Mouse (Mus musculus) gastrocnemius, adult 18-20 months (tissue): ENCODE measurements around the gene Cpt2. TPM values are rescaled to one million over a fixed set of nuclear protein-coding genes. Genes with fewer than 3 reads are reported as not detected.

Experiments used
- DNase-seq: peaks from one replicate; pipeline ENCODE4 v3.0.0; 2021; ENCODE audit warnings: low spot score
- total RNA-seq, 2 experiments: library from RNA; stranded (reverse); gene quantifications; 2 replicates each; pipeline ENCODE4 v1.2.3; 2021

Gene Cpt2
- total RNA-seq, 2 experiments from 2014 or later = 64.3 to 67.2 TPM

DNA sequence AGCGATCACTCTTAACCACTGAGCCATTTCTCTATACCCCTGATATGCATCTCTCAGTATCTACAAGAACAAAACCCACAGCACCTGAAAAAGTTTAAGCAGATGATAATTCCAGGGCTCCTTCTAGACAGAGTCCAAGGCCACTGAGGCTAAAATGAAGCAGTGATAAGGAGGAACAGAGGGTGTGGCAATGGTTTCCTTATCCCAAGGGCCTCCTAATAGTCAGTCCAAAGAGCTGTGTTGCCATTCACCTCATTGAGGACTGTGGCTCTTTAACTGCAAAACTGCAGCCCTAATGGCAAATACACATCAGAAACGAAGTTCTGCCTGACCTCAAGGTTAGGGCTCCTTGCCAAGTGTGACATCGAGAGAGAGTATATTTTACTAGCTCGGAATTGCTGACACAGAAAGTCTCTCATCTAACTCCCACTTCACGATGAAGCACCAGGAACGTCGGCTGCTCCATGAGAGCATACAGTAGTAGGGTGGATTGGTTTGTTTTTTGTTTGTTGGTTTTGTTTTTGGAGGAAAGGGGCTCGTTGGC is 2.2 kb downstream of the Cpt2 start:
- peak; percentile 35 for DNase-seq

DNA sequence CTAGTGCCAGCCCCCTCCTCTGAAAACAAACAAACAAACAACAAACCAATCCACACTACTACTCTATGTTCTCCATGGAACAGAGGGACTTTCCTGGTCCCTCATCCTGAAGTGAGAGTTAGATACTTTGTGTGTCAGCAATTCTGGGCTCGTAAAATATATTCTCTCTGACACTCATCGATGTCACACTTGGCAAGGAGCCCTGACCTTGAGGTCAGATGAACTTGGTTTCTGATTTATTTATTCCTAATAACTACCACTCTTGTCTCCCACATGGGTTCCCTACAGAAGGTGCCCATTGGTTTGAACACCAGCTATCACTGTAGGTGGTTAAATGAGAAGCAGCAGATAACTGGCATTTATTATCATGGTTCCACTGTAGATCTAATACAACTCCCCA is 3.1 kb downstream of the Cpt2 start:
- no peak for DNase-seq

DNA sequence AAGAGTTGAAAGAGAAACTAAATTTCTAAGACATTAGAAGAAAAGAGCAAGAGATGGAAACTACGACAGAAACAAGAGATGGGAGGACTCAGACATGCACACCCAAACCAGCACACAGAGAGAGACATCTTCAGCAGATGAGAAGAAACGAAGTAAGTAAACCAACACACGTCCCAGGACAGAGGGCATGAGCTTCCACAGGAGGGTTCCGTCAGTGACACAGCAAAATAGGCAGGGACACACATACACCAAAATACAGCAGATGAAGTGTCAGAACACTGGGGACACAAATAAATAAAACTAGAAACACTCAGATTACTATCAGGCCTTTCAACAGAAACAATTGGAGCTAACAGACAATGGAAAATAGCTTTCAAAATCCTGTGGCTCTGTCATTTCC is 13.4 kb downstream of the Cpt2 start:
- no peak for DNase-seq

DNA sequence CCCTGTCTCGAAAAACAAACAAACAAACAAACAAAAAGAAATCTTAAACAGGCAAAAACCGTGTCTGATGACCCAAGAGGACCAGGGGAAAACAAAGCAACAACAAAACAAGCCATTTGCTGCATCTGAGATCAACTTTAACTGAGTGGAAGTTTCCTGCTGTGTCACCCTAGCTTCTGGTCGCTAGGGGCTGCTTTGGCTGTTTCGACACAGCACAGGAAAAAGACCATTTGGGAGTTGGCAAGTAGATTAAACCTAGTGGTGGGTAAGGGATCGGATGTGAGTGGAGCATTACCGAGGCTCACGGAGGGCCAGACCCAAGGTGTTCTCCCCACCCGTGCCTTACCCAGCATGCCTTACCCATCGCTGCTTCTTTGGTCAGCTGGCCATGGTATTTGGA is 16.8 kb downstream of the Cpt2 start:
- no peak for DNase-seq

DNA sequence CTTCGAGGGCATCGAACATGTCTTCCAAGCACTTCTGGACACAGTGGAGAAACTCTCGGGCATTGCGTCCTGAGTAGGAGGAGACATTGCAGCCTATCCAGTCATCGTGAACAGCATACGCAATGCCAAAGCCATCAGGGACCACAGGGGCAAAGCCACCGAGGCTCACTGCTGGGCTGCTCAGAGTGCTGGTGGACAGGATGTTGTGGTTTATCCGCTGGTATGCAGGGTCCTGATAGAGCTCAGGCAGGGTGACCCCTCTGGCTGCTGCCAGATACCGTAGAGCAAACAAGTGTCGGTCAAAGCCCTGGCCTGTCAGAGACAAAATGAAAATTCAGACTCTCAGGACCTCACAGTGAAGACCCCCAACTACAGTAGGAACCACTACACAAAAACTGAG is 19.2 kb downstream of the Cpt2 start:
- DNase-seq = no peak

DNA sequence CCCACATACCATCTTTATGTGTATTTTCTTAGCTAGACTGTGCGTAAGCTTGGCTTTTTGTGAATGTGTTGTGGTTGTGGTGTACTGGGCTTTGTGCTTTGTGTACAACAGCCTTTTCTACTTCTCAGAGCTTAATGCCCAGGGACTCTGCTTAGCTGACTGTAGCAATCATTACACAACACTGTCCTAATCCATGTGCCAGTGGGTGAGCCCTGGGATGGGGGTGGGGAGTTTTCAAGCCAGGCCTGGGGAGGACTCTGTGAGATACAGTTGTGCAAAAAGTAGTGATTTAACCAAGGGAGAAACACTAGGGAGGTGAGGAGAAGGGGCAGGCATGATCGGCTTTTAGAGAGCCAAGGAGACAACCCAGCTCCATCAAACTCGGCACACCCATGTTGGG is 23.2 kb downstream of the Cpt2 start:
- no peak for DNase-seq

DNA sequence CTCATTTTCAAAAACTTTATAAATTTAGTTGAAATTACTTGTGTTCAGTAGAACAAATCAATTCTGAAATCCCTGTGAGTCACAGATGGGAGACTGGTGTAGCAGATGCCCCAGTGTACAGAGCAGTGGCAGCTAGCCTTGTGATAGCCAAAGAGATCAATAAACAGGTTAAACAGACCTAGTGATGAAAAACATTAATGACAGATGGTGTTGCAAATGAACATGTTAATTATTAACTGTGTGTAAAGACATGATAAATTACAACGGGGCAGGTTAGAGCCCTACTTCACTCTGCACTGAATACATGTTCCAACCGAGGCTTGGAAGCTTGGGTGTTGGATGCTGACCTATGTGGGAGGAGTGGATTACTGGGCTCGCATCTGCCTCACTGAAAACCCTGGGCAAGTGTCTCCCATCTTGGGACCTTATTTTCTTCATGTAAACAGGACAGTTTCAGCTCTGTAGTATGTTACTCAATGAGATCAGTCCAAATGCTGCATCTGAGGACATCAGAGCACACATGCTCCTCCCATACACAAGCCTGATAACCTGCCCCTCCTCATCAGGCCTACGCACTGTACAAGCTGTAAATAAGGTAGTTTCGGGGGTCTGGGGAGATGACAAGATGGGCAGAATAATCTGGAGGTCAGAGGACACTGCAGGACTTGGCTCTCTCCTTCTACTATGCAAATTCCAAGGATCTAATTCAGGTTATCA is 24.0 kb downstream of the Cpt2 start:
- DNase-seq = no peak

DNA sequence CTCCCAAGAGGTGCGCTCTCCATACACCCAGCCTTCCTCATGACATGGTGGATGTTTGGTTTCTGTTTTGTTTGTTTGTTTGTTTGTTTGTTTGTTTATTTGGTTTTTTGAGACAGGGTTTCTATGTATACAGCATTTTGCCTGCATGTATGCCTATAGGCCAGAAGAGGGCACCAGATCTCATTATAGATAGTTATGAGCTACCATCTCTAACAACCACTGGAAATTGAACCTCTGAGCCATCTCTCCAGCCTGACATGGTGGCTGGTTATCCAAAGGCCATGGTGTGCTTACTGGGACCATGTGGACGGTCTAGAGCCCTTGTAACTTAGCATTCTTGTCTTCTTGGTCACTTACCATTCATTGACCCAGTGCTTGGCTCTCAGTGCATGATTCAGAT is 30.7 kb downstream of the Cpt2 start:
- DNase-seq = no peak

DNA sequence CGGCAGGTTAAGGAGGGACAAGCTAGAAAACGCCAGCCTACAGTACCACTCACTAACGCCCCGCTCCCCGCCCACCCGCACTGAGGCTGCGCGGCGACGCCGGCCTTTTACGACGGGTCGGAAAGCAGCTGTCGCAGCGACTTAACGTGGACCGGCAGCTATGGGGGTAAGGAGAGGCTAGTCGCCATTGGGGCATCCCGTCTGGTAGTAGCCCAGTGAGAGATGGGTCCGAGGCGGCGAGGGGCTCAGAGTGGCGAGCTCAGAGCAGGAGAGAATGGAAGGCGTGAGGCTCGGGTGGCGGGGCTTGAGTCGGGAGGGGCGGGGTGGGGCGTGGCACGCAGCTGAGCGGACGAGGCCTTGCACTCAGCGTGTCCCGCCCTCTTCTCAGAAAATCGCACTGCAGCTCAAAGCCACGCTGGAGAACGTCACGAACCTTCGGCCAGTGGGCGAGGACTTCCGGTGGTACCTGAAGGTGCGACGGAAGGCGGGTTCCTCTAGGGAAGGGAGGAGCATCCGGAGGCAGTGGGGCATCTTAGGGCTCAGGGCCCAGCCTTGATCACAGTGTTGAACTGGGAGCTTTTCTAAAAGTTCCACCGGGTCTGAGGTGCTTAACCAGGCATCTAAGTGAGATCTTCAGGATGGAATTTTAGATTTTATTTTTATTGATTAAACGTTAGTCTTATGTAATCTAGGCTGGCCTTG is 33.5 kb downstream of the Cpt2 start, which contains the start of gene 0610037L13Rik:
Gene 0610037L13Rik, plus strand, starts transcription at position 83 of the 702 bp plus-strand sequence.
- DNase-seq = peak; percentile 94

DNA sequence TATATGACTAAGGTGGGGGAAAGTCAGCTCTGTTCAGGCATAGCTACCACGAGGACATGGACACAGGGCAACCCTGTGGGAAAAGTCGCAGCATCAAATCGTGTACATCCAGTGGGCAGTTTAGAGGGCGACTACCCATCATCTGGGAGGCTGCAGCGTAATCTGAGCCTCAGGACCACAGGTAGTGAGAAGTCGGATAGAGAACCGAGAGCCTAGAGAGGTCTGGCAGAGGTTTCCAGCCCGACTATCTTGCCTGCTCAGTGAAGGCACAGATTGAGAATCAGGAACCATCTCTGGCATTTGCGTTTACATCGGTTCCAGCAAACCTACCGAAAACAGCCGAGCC is 34.1 kb downstream of the Cpt2 start:
- DNase-seq = no peak

DNA sequence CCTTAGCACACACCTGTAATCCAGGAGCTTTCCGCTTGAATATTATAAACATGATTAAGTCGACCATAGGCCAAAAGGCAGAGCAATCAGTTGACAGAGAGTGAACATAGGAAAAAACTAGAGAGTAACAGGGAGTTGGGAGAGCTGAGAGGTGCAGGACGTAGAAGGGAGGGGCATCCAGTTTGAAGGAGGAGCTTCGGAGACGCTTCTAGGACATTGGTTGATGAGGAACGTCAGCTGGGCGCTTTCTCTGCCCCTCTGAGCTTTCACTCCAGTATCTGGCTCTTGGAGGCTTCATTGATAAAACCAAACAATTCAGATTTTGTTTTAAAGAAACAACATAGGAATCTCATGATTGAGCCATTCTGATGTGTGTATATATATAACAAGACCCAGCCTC is 37.0 kb downstream of the Cpt2 start:
- no peak for DNase-seq

DNA sequence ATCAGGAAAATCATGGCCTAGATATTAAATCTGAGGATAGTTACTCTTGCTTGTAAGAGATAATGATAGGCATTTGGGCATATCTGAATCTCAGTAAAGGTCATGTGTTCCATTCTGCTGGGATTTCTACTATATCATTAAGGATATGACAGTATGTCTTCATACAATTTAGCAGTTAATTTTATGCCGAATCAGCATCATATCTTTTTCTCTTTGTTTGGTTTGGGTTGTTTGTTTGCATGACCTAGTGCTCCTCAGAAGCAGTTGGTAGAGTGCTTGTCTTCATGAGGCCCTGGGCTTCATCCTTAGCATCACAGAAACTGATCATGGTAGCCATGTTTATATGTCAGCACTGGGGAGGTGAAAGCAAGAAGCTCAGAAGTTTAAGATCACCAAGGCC is 41.8 kb downstream of the Cpt2 start:
- no peak for DNase-seq

DNA sequence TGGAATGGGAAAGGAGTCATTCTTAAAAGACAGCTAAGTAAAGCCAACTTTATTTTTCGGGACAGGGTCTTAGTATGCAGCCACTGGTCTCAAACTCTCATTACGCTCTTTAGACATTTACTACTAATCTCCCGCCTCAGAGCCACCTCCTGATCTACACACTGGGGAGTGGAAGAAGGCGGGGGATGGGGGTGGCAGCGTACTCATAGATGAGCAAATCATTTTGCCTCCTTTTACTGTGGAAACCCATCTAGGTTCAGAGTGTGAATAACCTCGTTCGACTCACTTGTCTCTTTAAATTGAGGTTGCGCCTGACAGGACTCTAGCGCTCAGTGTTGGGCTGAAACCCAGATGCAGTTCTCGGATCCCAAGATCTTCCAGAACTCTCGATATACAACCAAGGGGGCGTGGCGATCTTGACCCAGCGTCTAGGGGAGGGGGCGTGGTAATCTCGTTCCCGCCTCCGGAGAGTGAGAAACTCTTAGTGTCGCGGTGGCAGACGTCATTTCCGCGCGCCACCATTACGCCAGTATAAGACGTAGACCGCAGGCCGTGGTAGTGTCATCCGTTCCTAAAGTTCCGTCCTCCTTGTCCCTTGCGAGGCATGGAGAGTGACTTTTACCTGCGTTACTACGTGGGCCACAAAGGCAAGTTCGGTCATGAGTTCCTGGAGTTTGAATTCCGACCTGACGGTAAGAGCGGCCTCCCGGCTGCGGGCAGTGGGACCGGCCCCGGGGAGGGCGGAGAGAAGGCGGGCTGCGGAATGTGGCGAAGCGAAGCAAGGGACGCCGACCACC is 44.0 kb downstream of the Cpt2 start, which contains the start of gene Magoh:
Gene Magoh, plus strand, starts transcription at position 502 of the 797 bp plus-strand sequence.
- DNase-seq = peak; percentile 97

DNA sequence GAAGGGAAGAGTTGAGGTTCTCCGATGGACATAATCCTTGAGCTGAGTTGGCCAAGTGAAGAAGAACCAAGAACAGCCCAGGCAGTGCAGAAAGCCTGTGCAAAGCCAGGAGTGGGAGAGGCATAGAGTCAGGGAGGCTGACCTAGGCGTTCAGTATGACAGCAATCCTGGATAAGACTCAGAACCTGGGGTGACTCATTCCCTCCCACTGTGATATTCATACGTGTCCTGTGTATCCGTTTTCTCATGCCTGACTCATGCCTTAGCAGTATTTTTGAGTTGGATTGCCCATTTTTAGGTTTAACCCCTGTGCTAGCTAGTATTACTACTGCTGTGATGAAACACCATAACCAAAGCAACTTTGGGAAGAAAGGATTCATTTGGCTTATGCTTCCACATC is 58.5 kb downstream of the Cpt2 start:
- no peak for DNase-seq

DNA sequence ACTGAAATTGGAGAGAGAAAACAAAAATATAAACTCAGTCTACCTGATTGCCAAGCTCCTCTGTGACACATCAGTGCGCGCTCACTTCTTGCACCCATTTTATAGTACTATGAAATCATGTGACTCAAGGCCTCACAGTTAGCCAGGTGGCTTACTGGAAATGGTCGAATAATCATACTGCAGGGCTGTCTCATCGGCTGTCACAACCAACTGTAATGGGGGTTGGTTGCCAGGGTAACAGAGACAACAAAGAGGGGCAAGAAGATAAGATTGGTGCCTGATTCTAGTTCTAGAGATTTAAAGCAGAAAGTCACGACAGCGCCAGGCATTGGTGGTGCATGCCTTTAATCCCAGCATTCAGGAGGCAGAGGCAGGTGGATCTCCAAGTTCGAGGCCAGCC is 64.4 kb downstream of the Cpt2 start:
- DNase-seq = no peak

DNA sequence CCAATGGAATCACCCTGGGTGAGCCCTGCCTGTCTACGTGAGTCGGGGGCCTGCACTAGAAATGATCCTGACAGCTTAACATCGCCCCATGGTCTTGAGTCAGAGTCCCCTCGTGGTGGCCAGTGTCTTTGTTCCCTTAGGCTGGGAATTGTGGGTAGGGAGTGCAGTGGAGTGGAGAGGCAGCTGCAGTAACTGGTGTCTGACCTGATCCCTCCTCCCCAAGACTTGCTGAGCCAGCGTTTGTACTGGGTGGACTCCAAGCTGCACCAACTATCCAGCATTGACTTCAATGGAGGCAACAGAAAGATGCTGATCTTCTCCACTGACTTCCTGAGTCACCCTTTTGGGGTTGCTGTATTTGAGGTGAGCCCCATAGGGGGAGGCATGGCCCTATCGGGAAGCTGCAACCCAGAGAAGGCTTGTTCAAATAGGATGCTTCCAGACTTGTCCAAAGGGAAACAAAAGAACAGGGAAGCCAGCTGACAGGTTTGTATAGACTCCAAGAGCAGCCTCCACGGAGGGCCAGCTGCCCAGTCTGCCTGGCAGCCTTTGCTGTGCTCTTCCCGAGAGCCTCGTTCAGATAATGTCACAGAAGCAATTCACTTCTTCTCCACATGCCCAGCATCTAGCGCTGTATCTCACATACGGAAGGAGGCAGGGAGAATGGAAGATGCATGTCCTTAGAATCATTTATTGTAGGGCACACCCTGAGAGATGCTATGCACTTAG is 66.3 kb downstream of the Cpt2 start:
- DNase-seq = no peak

Other genes starting within 250 kb of the Cpt2 start
- gene Dmrtb1, start 239.4 kb downstream of the Cpt2 start, total RNA-seq = not detected
- gene Lrp8, start 121.3 kb downstream of the Cpt2 start, total RNA-seq = under 1 TPM; 0.05 to 0.07 TPM
- gene Magoh, start 43.9 kb downstream of the Cpt2 start, total RNA-seq = 10 to 100 TPM; 25.6 to 32.3 TPM
- gene 0610037L13Rik, start 33.8 kb downstream of the Cpt2 start, total RNA-seq = 10 to 100 TPM; 40.5 to 53.7 TPM
- gene Slc1a7, start 44.7 kb upstream of the Cpt2 start, total RNA-seq = under 1 TPM in 1 of 2 experiments, not detected in 1; 0.14 TPM
- gene Podn, start 172.8 kb upstream of the Cpt2 start, total RNA-seq = 1 to 10 TPM; 8.0 to 9.5 TPM
- gene Scp2, start 221.4 kb upstream of the Cpt2 start, total RNA-seq = 100 to 1,000 TPM; 142 to 147 TPM
- gene Echdc2, start 241.8 kb upstream of the Cpt2 start, total RNA-seq = 1 to 10 TPM; 7.4 to 9.1 TPM